Mouse (Mus musculus): ENCODE data around the gene Srsf9.
"Not testable (repeated sequence)": the region's sequence is repeated elsewhere in the genome, so short reads cannot be mapped to it uniquely, and the experiment has no call there.

The Srsf9 gene

GRCm38 (mm10) chr5:115374204-115374820 lies 47.3 kb downstream of the Srsf9 start:
- no peak for DNase-seq

- no peak for DNase-seq
These were observed 48.5 kb downstream of the Srsf9 start for GRCm38 (mm10) chr5:115375436-115375835.

GRCm38 (mm10) chr5:115378882-115379281 lies 51.9 kb downstream of the Srsf9 start:
- DNase-seq = not testable (repeated sequence)
